Mouse (Mus musculus) liver, embryonic 14.5 days (tissue): Measurements from ENCODE around the gene Slamf8.

Source experiments
- CTCF ChIP-seq: IDR thresholded peaks from 2 replicates; pipeline ENCODE4 v1.5.1; 2016; ENCODE audit warnings: antibody characterized with exemption, low read depth, control low read depth
- EP300 ChIP-seq: IDR thresholded peaks from 2 replicates; pipeline ENCODE4 v1.6.1; 2016; ENCODE audit warnings: antibody characterized with exemption, low read depth

DNA sequence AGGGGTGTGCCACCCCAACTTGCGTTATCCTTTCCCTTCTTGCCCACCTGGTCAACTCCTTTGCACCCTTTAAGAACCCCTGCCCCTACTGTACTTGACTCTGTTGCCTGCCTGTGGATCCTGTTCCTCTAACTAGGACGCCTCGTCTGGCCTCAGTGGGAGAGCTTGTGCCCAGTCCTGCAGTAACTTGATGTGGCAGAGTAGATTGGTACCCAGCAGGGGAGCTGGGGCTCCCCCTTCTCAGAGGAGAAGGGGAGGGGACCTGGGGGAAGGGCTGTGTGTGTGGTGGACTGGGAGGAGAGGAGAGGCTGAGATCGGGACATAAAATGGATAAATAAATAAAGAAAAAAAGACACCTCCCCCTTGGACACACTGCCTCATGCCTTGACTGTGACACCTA is 5.3 kb downstream of the Slamf8 start:
- TF ChIP-seq CTCF (no peak), EP300 (no peak)
